In genomic region chr11:72466694-72467507, GRCm38 (mm10) we compare ENCODE assay signal across 8 mouse cellular contexts. TPM values are rescaled to one million over a fixed set of nuclear protein-coding genes. Genes with fewer than 3 reads are reported as not detected.
DNase-seq lines count a peak whose midpoint lies in the region; ATAC-seq and TF ChIP-seq lines count a peak whose summit lies in the region.

No protein-coding gene starts in this region.

- no peak for TF ChIP-seq RAD21 in MEL (IDR thresholded peaks at IDR 0.05; ENCODE audit: low read depth, low read length)

- WGBS in forebrain, embryonic 10.5 days: 64% methylated on average over 11 of the region's 11 CpGs
- 71% methylated on average over 11 of the region's 11 CpGs for WGBS in forebrain, embryonic 13.5 days
- WGBS in heart, embryonic 14.5 days: 10% methylated on average over 11 of the region's 11 CpGs
- WGBS in lung, embryonic 14.5 days: 6% methylated on average over 11 of the region's 11 CpGs
- WGBS in stomach, embryonic 15.5 days: 10% methylated on average over 11 of the region's 11 CpGs

- H3K4me3 ChIP-seq in forebrain, embryonic 10.5 days: no peak overlapping the region
- no peak overlapping the region for H3K4me3 ChIP-seq in forebrain, embryonic 13.5 days
- H3K4me3 ChIP-seq in MEL (ENCODE audit: control insufficient read depth in 1 of 2, insufficient read depth in 1 of 2, low read depth in 2 of 2, low read length in 2 of 2): peak overlapping the region; percentile 40 to 64
- H3K4me3 ChIP-seq in heart, embryonic 14.5 days (ENCODE audit: control insufficient read depth in 1 of 2, insufficient read depth in 1 of 2, low read depth in 1 of 2, low read length in 2 of 2): no peak overlapping the region
- no peak overlapping the region for H3K4me3 ChIP-seq in lung, embryonic 14.5 days (ENCODE audit: low read depth, low read length)
- no peak overlapping the region for H3K4me3 ChIP-seq in stomach, embryonic 15.5 days (replicated peaks)

- no peak; a peak in 1 of 4 replicates for TF ChIP-seq POLR2A in MEL (IDR thresholded peaks at IDR 0.05; ENCODE audit: control insufficient read depth in 1 of 2, insufficient read depth in 1 of 2, low read depth in 1 of 2, low read length in 2 of 2, poor library complexity in 1 of 2)

- no peak overlapping the region for H3K4me2 ChIP-seq in forebrain, embryonic 13.5 days
- H3K4me2 ChIP-seq in heart, embryonic 14.5 days (ENCODE audit: low read length): peak overlapping the region; percentile 32
- H3K4me2 ChIP-seq in lung, embryonic 14.5 days: peak overlapping the region; percentile 23; the same call in 1 of the 2 replicates
- H3K4me2 ChIP-seq in stomach, embryonic 15.5 days: peak overlapping the region; percentile 11

- no peak for DNase-seq in forebrain, embryonic 10.5 days (ENCODE audit: extremely low spot score, low spot score)
- peak; percentile 93 for DNase-seq in MEL (ENCODE audit: low read depth, low spot score)
- DNase-seq in lung, embryonic 14.5 days: peak; percentile 71
- no peak for DNase-seq in cerebellum, adult 11 months
- no peak for DNase-seq in adrenal gland, adult 8-10 months

- no peaks in the 10 kb centered on the region for H3K36me3 ChIP-seq in forebrain, embryonic 10.5 days (replicated peaks)
- 0 out of 2 replicates have a peak, but pooled peaks cover 3% of the 10 kb centered on the region for H3K36me3 ChIP-seq in forebrain, embryonic 13.5 days (ENCODE audit: poor library complexity, severe bottlenecking)
- peaks cover 0 to 24% of the 10 kb centered on the region in 2 experiments; a peak in 2 of 4 replicates for H3K36me3 ChIP-seq in MEL (ENCODE audit: control insufficient read depth in 1 of 2, insufficient read depth in 2 of 2, low read length in 2 of 2)
- H3K36me3 ChIP-seq in heart, embryonic 14.5 days (ENCODE audit: control insufficient read depth, insufficient read depth, low read length): no peaks in the 10 kb centered on the region
- no peaks in the 10 kb centered on the region for H3K36me3 ChIP-seq in lung, embryonic 14.5 days (ENCODE audit: insufficient read depth)
- no peaks in the 10 kb centered on the region for H3K36me3 ChIP-seq in stomach, embryonic 15.5 days

- ATAC-seq in forebrain, embryonic 13.5 days: no peak
- peak; percentile 19; the same call in 1 of the 2 replicates for ATAC-seq in heart, embryonic 14.5 days (ENCODE audit: insufficient number of reproducible peaks, insufficient read depth, low FRiP score, low read depth)
- ATAC-seq in lung, embryonic 14.5 days (ENCODE audit: insufficient read depth): peak; percentile 54
- peak; percentile 85 for ATAC-seq in stomach, embryonic 15.5 days (ENCODE audit: insufficient read depth, low FRiP score, low read depth)

- no peaks in the 10 kb centered on the region for H3K9me3 ChIP-seq in forebrain, embryonic 10.5 days
- H3K9me3 ChIP-seq in forebrain, embryonic 13.5 days (replicated peaks): no peaks in the 10 kb centered on the region
- H3K9me3 ChIP-seq in MEL (replicated peaks; ENCODE audit: insufficient read depth, low read length): no peaks in the 10 kb centered on the region
- H3K9me3 ChIP-seq in heart, embryonic 14.5 days (ENCODE audit: control insufficient read depth, low read length): no peaks in the 10 kb centered on the region
- no peaks in the 10 kb centered on the region for H3K9me3 ChIP-seq in lung, embryonic 14.5 days (ENCODE audit: low read depth, low read length)
- no peaks in the 10 kb centered on the region for H3K9me3 ChIP-seq in stomach, embryonic 15.5 days

- H3K27ac ChIP-seq in forebrain, embryonic 10.5 days: peak overlapping the region; percentile 56
- H3K27ac ChIP-seq in forebrain, embryonic 13.5 days: no peak overlapping the region; the same call in 1 of the 2 replicates
- peak overlapping the region; percentile 89 for H3K27ac ChIP-seq in MEL (ENCODE audit: control insufficient read depth, low read depth, low read length)
- H3K27ac ChIP-seq in heart, embryonic 14.5 days (replicated peaks in 1 of 2; ENCODE audit: control insufficient read depth in 1 of 2, insufficient read depth in 1 of 2, low read depth in 2 of 2, low read length in 2 of 2): peak overlapping the region; percentile 34 to 62
- peak overlapping the region; percentile 88 for H3K27ac ChIP-seq in lung, embryonic 14.5 days (ENCODE audit: low read depth)
- H3K27ac ChIP-seq in stomach, embryonic 15.5 days: peak overlapping the region; percentile 89

- peaks cover 65% of the 10 kb centered on the region for H3K4me1 ChIP-seq in forebrain, embryonic 10.5 days
- H3K4me1 ChIP-seq in forebrain, embryonic 13.5 days: peaks cover 14% of the 10 kb centered on the region
- H3K4me1 ChIP-seq in MEL (ENCODE audit: control insufficient read depth in 1 of 2, insufficient read depth in 2 of 2, low read length in 2 of 2): peaks cover 14 to 49% of the 10 kb centered on the region in 2 experiments
- peaks cover 29 to 48% of the 10 kb centered on the region in 2 experiments for H3K4me1 ChIP-seq in heart, embryonic 14.5 days (ENCODE audit: control insufficient read depth in 2 of 2, insufficient read depth in 2 of 2, low read length in 2 of 2)
- H3K4me1 ChIP-seq in lung, embryonic 14.5 days (ENCODE audit: insufficient read depth): peaks cover 43% of the 10 kb centered on the region
- H3K4me1 ChIP-seq in stomach, embryonic 15.5 days: peaks cover 43% of the 10 kb centered on the region

- peak; percentile 61 to 75 for TF ChIP-seq EP300 in MEL (IDR thresholded peaks at IDR 0.05; ENCODE audit: low read depth in 1 of 2, low read length in 2 of 2)

- no peak for TF ChIP-seq CTCF in MEL (IDR thresholded peaks at IDR 0.05 in 2 of 3, conservative IDR thresholded peaks at IDR 0.05 in 1 of 3; ENCODE audit: control insufficient read depth in 1 of 3, insufficient read depth in 1 of 3, low read depth in 2 of 3, low read length in 3 of 3, poor library complexity in 1 of 3, severe bottlenecking in 1 of 3)
- TF ChIP-seq CTCF in lung, embryonic 14.5 days (IDR thresholded peaks at IDR 0.05; ENCODE audit: low read depth): no peak

- no peak overlapping the region for H3K9ac ChIP-seq in forebrain, embryonic 13.5 days
- H3K9ac ChIP-seq in MEL (ENCODE audit: control insufficient read depth, low read depth, low read length, poor library complexity, severe bottlenecking): peak overlapping the region; percentile 44
- no peak overlapping the region; the same call in 1 of the 2 replicates for H3K9ac ChIP-seq in heart, embryonic 14.5 days (ENCODE audit: low read length)
- no peak overlapping the region for H3K9ac ChIP-seq in lung, embryonic 14.5 days
- H3K9ac ChIP-seq in stomach, embryonic 15.5 days: no peak overlapping the region

- no peaks in the 10 kb centered on the region for H3K79me2 ChIP-seq in MEL (ENCODE audit: control insufficient read depth, insufficient read depth, low read length, poor library complexity)

- H3K27me3 ChIP-seq in forebrain, embryonic 10.5 days (ENCODE audit: poor library complexity, severe bottlenecking): no peaks in the 10 kb centered on the region
- no peaks in the 10 kb centered on the region for H3K27me3 ChIP-seq in forebrain, embryonic 13.5 days
- no peaks in the 10 kb centered on the region for H3K27me3 ChIP-seq in MEL (ENCODE audit: control insufficient read depth in 1 of 2, insufficient read depth in 2 of 2, low read length in 2 of 2)
- no peaks in the 10 kb centered on the region for H3K27me3 ChIP-seq in heart, embryonic 14.5 days (ENCODE audit: control insufficient read depth, insufficient read depth, low read length)
- H3K27me3 ChIP-seq in lung, embryonic 14.5 days (ENCODE audit: insufficient read depth, low read length): no peaks in the 10 kb centered on the region
- H3K27me3 ChIP-seq in stomach, embryonic 15.5 days (replicated peaks): no peaks in the 10 kb centered on the region

RNA-seq across cellular contexts. Expression of gene Spns2, which starts 22.8 kb away (rescaled TPM):
- polyA plus RNA-seq in forebrain, embryonic 10.5 days (2016; fragmentation: Nextera tagmentation; extraction: Ambion mirVana): 2.0 and 3.0 TPM in 2 replicates
- polyA plus RNA-seq in forebrain, embryonic 13.5 days (2015; fragmentation: Nextera tagmentation; extraction: Ambion mirVana): 3.5 and 3.6 TPM in 2 replicates
- 0.33 and 0.58 TPM in 2 replicates for total RNA-seq in MEL (2012; rRNA removed)
- polyA plus RNA-seq in MEL (2012; ENCODE audit: insufficient read depth in 1 of 2, insufficient read length in 2 of 2, low read depth in 1 of 2, low replicate concordance in 2 of 2, missing spikeins in 1 of 2): 1 to 10 TPM in 1 of 2 experiments, not detected in 1; 3.0 TPM
- 3.3 and 3.7 TPM in 2 replicates for polyA plus RNA-seq in heart, embryonic 14.5 days (2014; fragmentation: Nextera tagmentation; extraction: Ambion mirVana)
- 7.5 and 8.5 TPM in 2 replicates for polyA plus RNA-seq in lung, embryonic 14.5 days (2014; fragmentation: Nextera tagmentation; extraction: Ambion mirVana)
- 4.2 and 6.0 TPM in 2 replicates for polyA plus RNA-seq in stomach, embryonic 15.5 days (2015; fragmentation: Nextera tagmentation; extraction: Ambion mirVana)
- total RNA-seq in adrenal gland, adult 8-10 months (2022): 1 to 10 TPM; 2.5 to 5.0 (median 4.0) TPM

RNA-seq across cellular contexts. Expression of gene Mybbp1a, which starts 25.7 kb away (rescaled TPM):
- polyA plus RNA-seq in forebrain, embryonic 10.5 days (2016; fragmentation: Nextera tagmentation; extraction: Ambion mirVana): 248 and 256 TPM in 2 replicates
- polyA plus RNA-seq in forebrain, embryonic 13.5 days (2015; fragmentation: Nextera tagmentation; extraction: Ambion mirVana): 111 and 122 TPM in 2 replicates
- total RNA-seq in MEL (2012; rRNA removed): 328 and 344 TPM in 2 replicates
- polyA plus RNA-seq in MEL (2012; ENCODE audit: insufficient read depth in 1 of 2, insufficient read length in 2 of 2, low read depth in 1 of 2, low replicate concordance in 2 of 2, missing spikeins in 1 of 2): 1,000 to 10,000 TPM in 1 of 2 experiments, 100 to 1,000 TPM in 1; 602 to 3,394 TPM
- 61.9 and 64.7 TPM in 2 replicates for polyA plus RNA-seq in heart, embryonic 14.5 days (2014; fragmentation: Nextera tagmentation; extraction: Ambion mirVana)
- 157 and 161 TPM in 2 replicates for polyA plus RNA-seq in lung, embryonic 14.5 days (2014; fragmentation: Nextera tagmentation; extraction: Ambion mirVana)
- polyA plus RNA-seq in stomach, embryonic 15.5 days (2015; fragmentation: Nextera tagmentation; extraction: Ambion mirVana): 144 and 159 TPM in 2 replicates
- 10 to 100 TPM; 81.9 to 90.7 (median 84.3) TPM for total RNA-seq in adrenal gland, adult 8-10 months (2022)

RNA-seq across cellular contexts. Expression of gene Ggt6, which starts 31.6 kb away (rescaled TPM):
- not detected in 2 replicates for polyA plus RNA-seq in forebrain, embryonic 10.5 days (2016; fragmentation: Nextera tagmentation; extraction: Ambion mirVana)
- not detected in 2 replicates for polyA plus RNA-seq in forebrain, embryonic 13.5 days (2015; fragmentation: Nextera tagmentation; extraction: Ambion mirVana)
- not detected in 2 replicates for total RNA-seq in MEL (2012; rRNA removed)
- under 1 TPM in 1 of 2 experiments, not detected in 1; 0.04 TPM for polyA plus RNA-seq in MEL (2012; ENCODE audit: insufficient read depth in 1 of 2, insufficient read length in 2 of 2, low read depth in 1 of 2, low replicate concordance in 2 of 2, missing spikeins in 1 of 2)
- polyA plus RNA-seq in heart, embryonic 14.5 days (2014; fragmentation: Nextera tagmentation; extraction: Ambion mirVana): not detected in 2 replicates
- polyA plus RNA-seq in lung, embryonic 14.5 days (2014; fragmentation: Nextera tagmentation; extraction: Ambion mirVana): not detected in 2 replicates
- 4.7 and 4.8 TPM in 2 replicates for polyA plus RNA-seq in stomach, embryonic 15.5 days (2015; fragmentation: Nextera tagmentation; extraction: Ambion mirVana)
- total RNA-seq in adrenal gland, adult 8-10 months (2022): 1 to 10 TPM; 1.4 to 4.8 (median 3.4) TPM

RNA-seq across cellular contexts. Expression of gene Smtnl2, which starts 55.4 kb away (rescaled TPM):
- 10.6 and 12.5 TPM in 2 replicates for polyA plus RNA-seq in forebrain, embryonic 10.5 days (2016; fragmentation: Nextera tagmentation; extraction: Ambion mirVana)
- 2.2 and 2.6 TPM in 2 replicates for polyA plus RNA-seq in forebrain, embryonic 13.5 days (2015; fragmentation: Nextera tagmentation; extraction: Ambion mirVana)
- total RNA-seq in MEL (2012; rRNA removed): 10.9 and 11.1 TPM in 2 replicates
- 10 to 100 TPM in 1 of 2 experiments, not detected in 1; 10.2 TPM for polyA plus RNA-seq in MEL (2012; ENCODE audit: insufficient read depth in 1 of 2, insufficient read length in 2 of 2, low read depth in 1 of 2, low replicate concordance in 2 of 2, missing spikeins in 1 of 2)
- polyA plus RNA-seq in heart, embryonic 14.5 days (2014; fragmentation: Nextera tagmentation; extraction: Ambion mirVana): 116 and 122 TPM in 2 replicates
- polyA plus RNA-seq in lung, embryonic 14.5 days (2014; fragmentation: Nextera tagmentation; extraction: Ambion mirVana): 107 and 122 TPM in 2 replicates
- 50.8 and 56.0 TPM in 2 replicates for polyA plus RNA-seq in stomach, embryonic 15.5 days (2015; fragmentation: Nextera tagmentation; extraction: Ambion mirVana)
- total RNA-seq in adrenal gland, adult 8-10 months (2022): 1 to 10 TPM; 2.9 to 7.5 (median 5.2) TPM

Comparison
In these comparisons a context has a peak if more than half of its experiments do, and no peak if none do; other contexts are left out.
1. DNase-seq: peak in MEL (single experiment) and lung, embryonic 14.5 days (single experiment); none in forebrain, embryonic 10.5 days (single experiment), cerebellum, adult 11 months (single experiment) and adrenal gland, adult 8-10 months (single experiment).
2. H3K4me3 ChIP-seq: peak in MEL (2 of 2); none in forebrain, embryonic 10.5 days (single experiment), forebrain, embryonic 13.5 days (single experiment), heart, embryonic 14.5 days (0 of 2), lung, embryonic 14.5 days (single experiment) and stomach, embryonic 15.5 days (single experiment).